Mouse (Mus musculus): ENCODE measurements around the gene Bbs9. TPM values are rescaled to one million over a fixed set of nuclear protein-coding genes. Genes with fewer than 3 reads are reported as not detected.

Bbs9 gene
- total RNA-seq, 2 experiments from 2014 or later, result 21.0 to 26.6 TPM

GRCm38 (mm10) chr9:22478946-22479345, 3.4 kb downstream of the Bbs9 start:
- DNase-seq (ENCODE audit: low spot score in 2 of 2), result no peak
- H3K27ac ChIP-seq, result no peak overlapping the region
- TF ChIP-seq CTCF (conservative IDR thresholded peaks at IDR 0.05), result no peak
- no peak overlapping the region for H3K4me3 ChIP-seq

- no peak for TF ChIP-seq CTCF (conservative IDR thresholded peaks at IDR 0.05)
- no peak for DNase-seq (ENCODE audit: low spot score in 2 of 2)
- no peak overlapping the region for H3K27ac ChIP-seq
- no peak overlapping the region for H3K4me3 ChIP-seq
These were observed 8.5 kb downstream of the Bbs9 start for GRCm38 (mm10) chr9:22483866-22484561.

- no peak for TF ChIP-seq CTCF (conservative IDR thresholded peaks at IDR 0.05)
- no peak overlapping the region for H3K27ac ChIP-seq
These were observed 9.2 kb downstream of the Bbs9 start for GRCm38 (mm10) chr9:22484562-22485308.

GRCm38 (mm10) chr9:22486211-22486610, 10.7 kb downstream of the Bbs9 start:
- DNase-seq (ENCODE audit: low spot score in 2 of 2), result no peak
- H3K27ac ChIP-seq, result no peak overlapping the region
- TF ChIP-seq CTCF (conservative IDR thresholded peaks at IDR 0.05), result no peak
- no peak overlapping the region for H3K4me3 ChIP-seq

More at GRCm38 (mm10) chr9:22484562-22485308, 9.2 kb downstream of the Bbs9 start:
- no peak overlapping the region for H3K4me3 ChIP-seq
- no peak for DNase-seq (ENCODE audit: low spot score in 2 of 2)

GRCm38 (mm10) chr9:22488963-22489362, 13.4 kb downstream of the Bbs9 start:
- no peak for DNase-seq (ENCODE audit: low spot score in 2 of 2)
- TF ChIP-seq CTCF (conservative IDR thresholded peaks at IDR 0.05), result no peak

GRCm38 (mm10) chr9:22494203-22494807, 18.8 kb downstream of the Bbs9 start:
- peak; percentile 43 for TF ChIP-seq CTCF (conservative IDR thresholded peaks at IDR 0.05)
- no peak overlapping the region for H3K4me3 ChIP-seq
- no peak overlapping the region for H3K27ac ChIP-seq
- DNase-seq (ENCODE audit: low spot score in 2 of 2), result no peak

More at GRCm38 (mm10) chr9:22488963-22489362, 13.4 kb downstream of the Bbs9 start:
- Histone ChIP-seq H3K4me3 (no peak overlapping the region), H3K27ac (no peak overlapping the region)

GRCm38 (mm10) chr9:22495133-22495532, 19.6 kb downstream of the Bbs9 start:
- Histone ChIP-seq H3K4me3 (no peak overlapping the region), H3K27ac (no peak overlapping the region)
- no peak for DNase-seq (ENCODE audit: low spot score in 2 of 2)
- peak; percentile 59 for TF ChIP-seq CTCF (conservative IDR thresholded peaks at IDR 0.05)

GRCm38 (mm10) chr9:22497021-22497767, 21.7 kb downstream of the Bbs9 start:
- no peak overlapping the region for H3K4me3 ChIP-seq
- no peak overlapping the region for H3K27ac ChIP-seq
- DNase-seq (ENCODE audit: low spot score in 2 of 2), result no peak
- TF ChIP-seq CTCF (conservative IDR thresholded peaks at IDR 0.05), result no peak

- H3K4me3 ChIP-seq, result no peak overlapping the region
- no peak for TF ChIP-seq CTCF (conservative IDR thresholded peaks at IDR 0.05)
- DNase-seq (ENCODE audit: low spot score in 2 of 2), result no peak
- no peak overlapping the region for H3K27ac ChIP-seq
These were observed 27.5 kb downstream of the Bbs9 start for GRCm38 (mm10) chr9:22502972-22503371.

- Histone ChIP-seq H3K4me3 (no peak overlapping the region), H3K27ac (no peak overlapping the region)
- TF ChIP-seq CTCF (conservative IDR thresholded peaks at IDR 0.05), result no peak
- no peak for DNase-seq (ENCODE audit: low spot score in 2 of 2)
These were observed 28.1 kb downstream of the Bbs9 start for GRCm38 (mm10) chr9:22503581-22503980.

- Histone ChIP-seq H3K27ac (no peak overlapping the region), H3K4me3 (no peak overlapping the region)
- DNase-seq (ENCODE audit: low spot score in 2 of 2), result no peak
- TF ChIP-seq CTCF (conservative IDR thresholded peaks at IDR 0.05), result no peak
These were observed 30.1 kb downstream of the Bbs9 start for GRCm38 (mm10) chr9:22505574-22505973.

GRCm38 (mm10) chr9:22515076-22515475, 39.6 kb downstream of the Bbs9 start:
- TF ChIP-seq CTCF (conservative IDR thresholded peaks at IDR 0.05), result no peak
- H3K27ac ChIP-seq, result no peak overlapping the region
- no peak overlapping the region for H3K4me3 ChIP-seq
- no peak for DNase-seq (ENCODE audit: low spot score in 2 of 2)

Data from layer of hippocampus, adult 2 months (tissue).